Mouse (Mus musculus): ENCODE data around the gene Rgs13.

DNA sequence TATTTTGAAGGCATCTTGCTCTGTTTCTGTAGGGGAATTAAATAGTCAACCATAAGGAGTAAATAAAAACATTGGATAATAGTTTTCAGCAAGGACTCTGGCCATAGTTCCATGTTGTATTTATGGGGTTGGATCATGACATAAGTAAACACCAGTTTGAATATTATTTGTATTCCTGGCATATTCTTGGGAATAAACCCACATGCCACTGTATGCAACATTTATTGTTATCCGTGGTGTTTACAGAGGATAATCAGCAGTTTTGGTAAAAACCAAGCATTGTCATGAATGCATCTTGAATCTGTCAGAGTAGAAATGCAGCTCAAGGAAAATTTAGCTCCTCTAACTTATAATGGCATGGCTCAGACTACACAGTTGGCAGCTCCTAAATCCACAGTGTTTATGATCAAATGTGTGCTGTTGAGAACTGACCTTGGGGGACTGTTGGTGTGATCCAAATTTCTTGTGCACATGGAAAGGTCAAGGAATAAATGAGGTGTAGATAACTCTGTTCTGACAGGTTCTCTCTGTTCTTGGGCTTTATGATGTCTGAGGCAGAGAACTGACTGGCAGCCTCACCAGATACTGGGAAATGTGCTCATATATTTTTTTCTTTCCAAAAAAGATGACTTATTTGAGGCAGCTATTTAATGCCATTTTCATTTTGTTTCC lies 78.4 kb downstream of the Rgs13 start:
- TF ChIP-seq CTCF (IDR thresholded peaks at IDR 0.05; ENCODE audit: extremely low read depth, insufficient read depth, insufficient read length, insufficient replicate concordance) (no peak), POLR2A (IDR thresholded peaks at IDR 0.05; ENCODE audit: low read depth, low read length) (no peak)
